Mouse (Mus musculus): Measurements from ENCODE around the gene Fam129b. TPM values are rescaled to one million over a fixed set of nuclear protein-coding genes. Genes with fewer than 3 reads are reported as not detected.

Fam129b gene
- total and polyA plus RNA-seq, 3 experiments, result 0.26 to 0.55 (median 0.50) TPM

GRCm38 (mm10) chr2:32898983-32899382 is 23.1 kb downstream of the Fam129b start:
- Histone ChIP-seq H3K9me3 (replicated peaks; ENCODE audit: low read length) (no peaks in the 10 kb centered on the region), H3K9ac (ENCODE audit: insufficient read depth, low read depth) (no peak overlapping the region), H3K36me3 (replicated peaks in 1 of 2; ENCODE audit: control insufficient read depth in 1 of 2, insufficient read depth in 1 of 2, low read length in 1 of 2) (no peaks in the 10 kb centered on the region), H3K27ac (ENCODE audit: insufficient read depth, low read depth) (no peak overlapping the region), H3K27me3 (replicated peaks) (no peaks in the 10 kb centered on the region), H3K4me2 (ENCODE audit: insufficient read depth, low read depth, poor library complexity, severe bottlenecking) (no peak overlapping the region), H3K4me3 (replicated peaks in 1 of 3; ENCODE audit: low read depth in 2 of 3, low read length in 2 of 3, poor library complexity in 1 of 3) (no peak overlapping the region), H3K79me2 (replicated peaks; ENCODE audit: control insufficient read depth, extremely low read depth, insufficient read depth, poor library complexity, severe bottlenecking) (no peaks in the 10 kb centered on the region), H3K4me1 (ENCODE audit: control insufficient read depth in 1 of 2, insufficient read depth in 2 of 2) (peaks cover 21 to 42% of the 10 kb centered on the region in 2 experiments)
- no peak for TF ChIP-seq NELFE (IDR thresholded peaks at IDR 0.05; ENCODE audit: low read depth, low read length)
- TF ChIP-seq BHLHE40 (IDR thresholded peaks at IDR 0.05; ENCODE audit: low read depth, low read length), result no peak
- no peak for TF ChIP-seq PAX5 (IDR thresholded peaks at IDR 0.05; ENCODE audit: low read length)
- no peak for TF ChIP-seq RAD21 (IDR thresholded peaks at IDR 0.05; ENCODE audit: low read depth, low read length)
- TF ChIP-seq CTCF (conservative IDR thresholded peaks at IDR 0.05 in 1 of 2, IDR thresholded peaks at IDR 0.05 in 1 of 2; ENCODE audit: low read depth in 2 of 2, low read length in 2 of 2), result no peak
- no peak for TF ChIP-seq SMC3 (IDR thresholded peaks at IDR 0.05; ENCODE audit: low read depth, low read length)
- no peak for TF ChIP-seq ZKSCAN1 (IDR thresholded peaks at IDR 0.05; ENCODE audit: borderline replicate concordance, low read depth, low read length)
- TF ChIP-seq SIN3A (IDR thresholded peaks at IDR 0.05; ENCODE audit: low read length), result no peak
- no peak for TF ChIP-seq ZC3H11A (IDR thresholded peaks at IDR 0.05; ENCODE audit: low read depth, low read length)
- TF ChIP-seq MEF2A (IDR thresholded peaks at IDR 0.05; ENCODE audit: borderline replicate concordance, low read depth, low read length), result no peak
- TF ChIP-seq UBTF (IDR thresholded peaks at IDR 0.05; ENCODE audit: low read depth, low read length), result no peak
- no peak for TF ChIP-seq MYC (IDR thresholded peaks at IDR 0.05; ENCODE audit: low read depth, low read length)
- TF ChIP-seq E2F4 (IDR thresholded peaks at IDR 0.05; ENCODE audit: insufficient replicate concordance, low read depth, low read length), result no peak
- TF ChIP-seq JUND (conservative IDR thresholded peaks at IDR 0.05; ENCODE audit: low read depth, low read length), result no peak
- no peak for DNase-seq (ENCODE audit: extremely low read depth)
- in situ Hi-C loops (cut with MboI; ENCODE audit: low pct_ligation_motif_present, low pct_unique_long_range_greater_than_20kb, low sequenced_read_pairs), result no loop called here
- dilution Hi-C loops (cut with MboI; ENCODE audit: extremely low pct_ligation_motif_present, extremely low pct_unique_long_range_greater_than_20kb, low sequenced_read_pairs), result no loop called here

DNA sequence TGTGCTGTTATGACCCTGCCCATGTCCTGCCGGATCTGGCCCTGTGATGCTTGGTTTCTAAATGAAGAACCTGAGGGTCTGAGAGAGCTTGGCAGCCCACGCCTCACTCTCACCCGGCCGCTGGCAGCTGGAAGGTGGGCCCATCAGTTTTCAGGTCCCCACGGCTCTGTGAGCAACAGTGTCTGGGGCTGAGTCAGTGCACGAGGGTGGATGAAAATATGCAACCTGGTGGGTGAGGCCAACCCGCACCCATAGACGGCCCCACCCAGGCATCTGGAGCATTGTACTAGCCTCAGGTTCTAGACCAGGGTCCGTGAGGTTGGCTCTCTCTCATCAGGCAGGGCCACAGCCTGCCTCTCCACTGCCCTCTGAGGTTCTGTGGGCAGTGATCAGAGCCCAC is 26.2 kb downstream of the Fam129b start:
- no peaks in the 10 kb centered on the region for H3K27me3 ChIP-seq (replicated peaks)
- H3K36me3 ChIP-seq (replicated peaks in 1 of 2; ENCODE audit: control insufficient read depth in 1 of 2, insufficient read depth in 1 of 2, low read length in 1 of 2), result no peaks in the 10 kb centered on the region
- no peak for TF ChIP-seq E2F4 (IDR thresholded peaks at IDR 0.05; ENCODE audit: insufficient replicate concordance, low read depth, low read length)
- no peak for TF ChIP-seq CHD1 (IDR thresholded peaks at IDR 0.05; ENCODE audit: low read depth, low read length)
- TF ChIP-seq CTCF (conservative IDR thresholded peaks at IDR 0.05 in 1 of 2, IDR thresholded peaks at IDR 0.05 in 1 of 2; ENCODE audit: low read depth in 2 of 2, low read length in 2 of 2), result no peak
- no peak for TF ChIP-seq HCFC1 (IDR thresholded peaks at IDR 0.05; ENCODE audit: low read depth, low read length)
- TF ChIP-seq GABPA (IDR thresholded peaks at IDR 0.05; ENCODE audit: insufficient replicate concordance, low read depth, low read length), result no peak
- no peak for TF ChIP-seq BHLHE40 (IDR thresholded peaks at IDR 0.05; ENCODE audit: low read depth, low read length)
- TF ChIP-seq SIN3A (IDR thresholded peaks at IDR 0.05; ENCODE audit: low read length), result no peak
- no peak for TF ChIP-seq ZC3H11A (IDR thresholded peaks at IDR 0.05; ENCODE audit: low read depth, low read length)
- no peak for TF ChIP-seq ZKSCAN1 (IDR thresholded peaks at IDR 0.05; ENCODE audit: borderline replicate concordance, low read depth, low read length)
- TF ChIP-seq MAX (IDR thresholded peaks at IDR 0.05; ENCODE audit: low read length), result no peak
- TF ChIP-seq EP300 (IDR thresholded peaks at IDR 0.05; ENCODE audit: low read length), result no peak
- TF ChIP-seq MYC (IDR thresholded peaks at IDR 0.05; ENCODE audit: low read depth, low read length), result no peak
- no peak for TF ChIP-seq PAX5 (IDR thresholded peaks at IDR 0.05; ENCODE audit: low read length)
- no peak for TF ChIP-seq RAD21 (IDR thresholded peaks at IDR 0.05; ENCODE audit: low read depth, low read length)
- no peak for TF ChIP-seq MAZ (IDR thresholded peaks at IDR 0.05; ENCODE audit: low read depth, low read length)
- TF ChIP-seq NRF1 (IDR thresholded peaks at IDR 0.05; ENCODE audit: low read depth, low read length), result no peak
- TF ChIP-seq POLR2AphosphoS2 (IDR thresholded peaks at IDR 0.05; ENCODE audit: low read depth, low read length), result no peak
- TF ChIP-seq USF2 (conservative IDR thresholded peaks at IDR 0.05; ENCODE audit: low read depth, low read length), result no peak
- no peak for TF ChIP-seq MXI1 (IDR thresholded peaks at IDR 0.05; ENCODE audit: low read depth, low read length)
- H3K9me3 ChIP-seq (replicated peaks; ENCODE audit: low read length), result no peaks in the 10 kb centered on the region
- H3K79me2 ChIP-seq (replicated peaks; ENCODE audit: control insufficient read depth, extremely low read depth, insufficient read depth, poor library complexity, severe bottlenecking), result no peaks in the 10 kb centered on the region
- no peak overlapping the region for H3K4me2 ChIP-seq (ENCODE audit: insufficient read depth, low read depth, poor library complexity, severe bottlenecking)
- H3K4me1 ChIP-seq (ENCODE audit: control insufficient read depth in 1 of 2, insufficient read depth in 2 of 2), result peaks cover 12% of the 10 kb centered on the region in 2 experiments
- in situ Hi-C loops (cut with MboI; ENCODE audit: low pct_ligation_motif_present, low pct_unique_long_range_greater_than_20kb, low sequenced_read_pairs) (no loop called here), dilution Hi-C loops (cut with MboI; ENCODE audit: extremely low pct_ligation_motif_present, extremely low pct_unique_long_range_greater_than_20kb, low sequenced_read_pairs) (no loop called here)
- DNase-seq (ENCODE audit: extremely low read depth), result no peak
- no peak overlapping the region for H3K9ac ChIP-seq (ENCODE audit: insufficient read depth, low read depth)
- no peak overlapping the region for H3K27ac ChIP-seq (ENCODE audit: insufficient read depth, low read depth)
- H3K4me3 ChIP-seq (replicated peaks in 1 of 3; ENCODE audit: low read depth in 2 of 3, low read length in 2 of 3, poor library complexity in 1 of 3), result no peak overlapping the region
